Mouse (Mus musculus) olfactory bulb, adult 2 months (tissue): Measurements from ENCODE around the gene Map1lc3b.

Experiments used
- CTCF ChIP-seq: fragments of 200-500 bp; IDR thresholded peaks from 2 replicates; pipeline ENCODE4 v1.5.1; 2012; ENCODE audit warnings: low read depth, mild to moderate bottlenecking, low read length, moderate library complexity; ENCODE audit not compliant: insufficient read depth
- POLR2A ChIP-seq: fragments of 200-500 bp; IDR thresholded peaks from 2 replicates; pipeline ENCODE4 v1.6.1; 2012; ENCODE audit warnings: mild to moderate bottlenecking, low read depth, low read length, moderate library complexity; ENCODE audit not compliant: insufficient read depth

GRCm38 (mm10) chr8:121591178-121592066, 1.3 kb downstream of the Map1lc3b start:
- TF ChIP-seq POLR2A (no peak), CTCF (no peak)
